Mouse (Mus musculus): Measurements from ENCODE around the gene Dnajb5. TPM values are rescaled to one million over a fixed set of nuclear protein-coding genes. Genes with fewer than 3 reads are reported as not detected.
A peak's percentile ranks its signal among the peaks of the same experiment; 100 is the strongest.

The Dnajb5 gene
- polyA plus RNA-seq (2012; ENCODE audit: insufficient read depth, low replicate concordance), result 0.77 TPM in 1 of 2 replicates, not detected in the other

DNA sequence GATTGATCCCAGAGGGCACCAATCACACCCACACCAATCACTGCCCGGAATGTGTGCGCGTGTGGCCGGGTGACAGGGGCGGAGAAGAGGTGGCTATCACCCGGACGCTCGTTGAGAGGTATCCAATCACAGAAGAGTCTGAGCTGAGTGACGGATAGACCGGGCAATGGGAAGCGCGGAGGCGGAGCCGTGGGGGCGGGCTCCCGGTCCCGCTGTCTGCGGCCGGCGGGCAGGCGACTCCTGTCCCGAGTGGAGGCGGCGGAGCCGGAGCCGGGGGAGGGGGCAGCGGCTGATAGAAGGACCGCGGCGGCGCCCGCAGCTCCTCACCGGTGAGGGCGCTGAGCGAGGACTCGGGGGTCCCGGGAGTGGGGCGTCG is at the start of gene Dnajb5:
Dnajb5 (plus strand) TSS at position 139 of the 376 bp plus-strand sequence.
- peaks cover 41% of the 10 kb centered on the region for H3K4me1 ChIP-seq

DNA sequence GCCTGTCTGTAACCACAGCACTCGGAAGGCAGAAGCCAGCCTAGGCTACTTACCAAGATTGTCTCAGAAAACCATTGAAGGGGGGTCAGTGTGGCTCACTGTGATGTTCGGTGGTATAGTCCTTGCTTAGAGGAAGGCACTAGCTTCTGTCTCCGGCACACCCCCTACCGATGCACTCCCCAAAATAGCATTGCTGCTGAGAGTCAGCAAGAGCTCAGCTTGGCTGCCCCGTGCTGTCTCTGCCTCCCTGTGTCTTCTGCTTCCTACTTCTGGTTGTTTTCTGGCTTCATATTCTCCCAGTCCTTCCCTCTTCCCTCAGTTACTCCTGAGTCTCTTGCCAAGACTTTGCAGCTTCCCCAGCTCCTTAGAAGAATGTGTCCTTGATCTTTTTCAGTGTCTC is 48.7 kb upstream of the Dnajb5 start:
- H3K4me1 ChIP-seq, result no peaks in the 10 kb centered on the region
- H3K9me3 ChIP-seq, result no peaks in the 10 kb centered on the region
- TF ChIP-seq FLI1 (IDR thresholded peaks at IDR 0.05; ENCODE audit: low read length), result no peak
- no peak for TF ChIP-seq GATA1 (IDR thresholded peaks at IDR 0.05; ENCODE audit: borderline replicate concordance, low read length)
- H3K27me3 ChIP-seq (replicated peaks), result peaks cover 19% of the 10 kb centered on the region
- no peak overlapping the region for H3K4me3 ChIP-seq (replicated peaks)
- H3K36me3 ChIP-seq (replicated peaks; ENCODE audit: low read length), result no peaks in the 10 kb centered on the region

More for the DNA sequence above, at the start of gene Dnajb5:
- H3K4me3 ChIP-seq (replicated peaks), result peak within 1 kb of the TSS; percentile 90
- H3K27me3 ChIP-seq (replicated peaks), result peaks cover 78% of the 10 kb centered on the region
- H3K36me3 ChIP-seq (replicated peaks; ENCODE audit: low read length), result no peaks in the 10 kb centered on the region
- H3K9me3 ChIP-seq, result no peaks in the 10 kb centered on the region
- TF ChIP-seq FLI1 (IDR thresholded peaks at IDR 0.05; ENCODE audit: low read length) (no peak), GATA1 (IDR thresholded peaks at IDR 0.05; ENCODE audit: borderline replicate concordance, low read length) (no peak)

DNA sequence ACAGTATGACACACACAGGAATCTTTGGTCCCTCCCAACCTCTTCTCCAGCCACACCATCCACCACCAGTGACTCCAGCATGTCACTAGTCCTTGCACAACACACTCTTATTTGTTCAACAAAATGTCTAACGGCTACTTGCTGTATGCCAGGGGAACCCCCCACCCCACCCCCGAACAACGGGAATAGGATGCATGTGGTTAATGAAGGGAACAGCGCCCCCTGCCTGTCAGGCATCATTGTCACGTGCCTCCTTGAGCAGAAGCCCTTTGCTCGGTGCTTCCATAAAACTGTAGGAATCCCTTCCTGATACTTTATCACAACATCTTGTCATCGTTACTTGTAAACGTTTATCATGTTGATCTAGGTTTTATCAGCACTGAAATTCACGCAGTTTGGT is 47.4 kb upstream of the Dnajb5 start:
- Histone ChIP-seq H3K4me3 (replicated peaks) (no peak overlapping the region), H3K4me1 (no peaks in the 10 kb centered on the region), H3K27me3 (replicated peaks) (peaks cover 19% of the 10 kb centered on the region), H3K36me3 (replicated peaks; ENCODE audit: low read length) (no peaks in the 10 kb centered on the region), H3K9me3 (no peaks in the 10 kb centered on the region)
- no peak for TF ChIP-seq GATA1 (IDR thresholded peaks at IDR 0.05; ENCODE audit: borderline replicate concordance, low read length)
- TF ChIP-seq FLI1 (IDR thresholded peaks at IDR 0.05; ENCODE audit: low read length), result no peak

DNA sequence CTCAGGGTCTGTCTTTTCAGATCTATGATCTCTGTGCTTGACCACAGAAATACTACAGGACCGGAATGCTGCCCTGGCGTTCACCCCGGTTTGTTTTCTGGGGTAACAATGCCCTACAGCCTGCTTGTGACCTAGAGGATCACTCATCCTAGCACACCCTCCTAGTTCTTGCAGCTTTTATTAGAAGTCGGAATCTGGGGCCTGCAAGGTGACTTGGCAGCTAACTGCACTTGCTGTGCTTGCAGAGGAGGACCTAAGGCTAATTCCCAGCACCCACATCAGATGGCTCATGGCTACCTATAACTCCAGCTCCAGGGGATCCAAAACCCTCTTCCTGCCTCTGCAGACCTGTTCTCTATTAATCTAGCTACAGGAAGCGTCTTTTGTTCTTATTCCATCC is 46.9 kb upstream of the Dnajb5 start:
- Histone ChIP-seq H3K9me3 (no peaks in the 10 kb centered on the region), H3K27me3 (replicated peaks) (peaks cover 17% of the 10 kb centered on the region), H3K4me1 (no peaks in the 10 kb centered on the region), H3K4me3 (replicated peaks) (no peak overlapping the region), H3K36me3 (replicated peaks; ENCODE audit: low read length) (no peaks in the 10 kb centered on the region)
- TF ChIP-seq FLI1 (IDR thresholded peaks at IDR 0.05; ENCODE audit: low read length) (no peak), GATA1 (IDR thresholded peaks at IDR 0.05; ENCODE audit: borderline replicate concordance, low read length) (no peak)

DNA sequence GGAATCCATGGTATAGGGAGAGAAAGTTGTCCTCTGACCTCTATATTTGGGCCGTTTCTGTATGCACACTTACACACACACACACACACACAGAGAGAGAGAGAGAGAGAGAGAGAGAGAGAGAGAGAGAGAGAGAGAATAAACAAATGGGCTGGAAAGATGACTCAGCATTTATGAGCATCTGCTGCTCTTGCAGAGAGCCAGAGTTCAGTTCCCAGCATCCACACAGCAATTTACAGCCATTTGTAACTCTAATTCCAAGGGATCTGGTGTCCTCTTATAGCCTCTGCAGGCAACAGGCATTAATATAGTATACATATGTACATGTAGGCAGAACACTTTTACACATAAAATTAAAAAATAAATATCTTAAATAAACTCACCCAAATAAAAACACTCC is 45.7 kb upstream of the Dnajb5 start:
- no peaks in the 10 kb centered on the region for H3K36me3 ChIP-seq (replicated peaks; ENCODE audit: low read length)
- no peaks in the 10 kb centered on the region for H3K4me1 ChIP-seq
- H3K4me3 ChIP-seq (replicated peaks), result no peak overlapping the region
- no peaks in the 10 kb centered on the region for H3K9me3 ChIP-seq
- peaks cover 17% of the 10 kb centered on the region for H3K27me3 ChIP-seq (replicated peaks)
- no peak for TF ChIP-seq GATA1 (IDR thresholded peaks at IDR 0.05; ENCODE audit: borderline replicate concordance, low read length)
- TF ChIP-seq FLI1 (IDR thresholded peaks at IDR 0.05; ENCODE audit: low read length), result no peak

DNA sequence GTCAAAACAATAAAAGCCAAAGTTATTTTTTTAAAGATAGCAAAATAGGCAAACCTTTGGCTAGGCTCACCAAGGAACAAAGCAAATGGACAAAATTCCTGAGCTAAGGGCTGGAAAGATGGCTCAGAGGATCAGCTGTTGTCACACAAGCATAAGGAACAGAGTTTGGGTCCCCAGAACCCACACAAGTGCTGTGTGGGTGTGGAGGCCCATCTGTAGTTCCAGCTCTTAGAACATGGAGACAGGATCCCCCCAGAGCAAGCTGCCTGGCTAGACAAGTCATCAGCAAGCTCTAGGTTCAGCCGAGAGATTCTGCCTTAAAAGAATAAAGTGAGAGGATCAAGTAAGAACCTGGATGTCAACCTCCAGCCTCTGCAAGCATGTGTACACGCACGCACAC is 45.1 kb upstream of the Dnajb5 start:
- H3K4me3 ChIP-seq (replicated peaks), result no peak overlapping the region
- no peaks in the 10 kb centered on the region for H3K4me1 ChIP-seq
- no peaks in the 10 kb centered on the region for H3K9me3 ChIP-seq
- H3K36me3 ChIP-seq (replicated peaks; ENCODE audit: low read length), result no peaks in the 10 kb centered on the region
- no peak for TF ChIP-seq GATA1 (IDR thresholded peaks at IDR 0.05; ENCODE audit: borderline replicate concordance, low read length)
- no peak for TF ChIP-seq FLI1 (IDR thresholded peaks at IDR 0.05; ENCODE audit: low read length)
- peaks cover 14% of the 10 kb centered on the region for H3K27me3 ChIP-seq (replicated peaks)

DNA sequence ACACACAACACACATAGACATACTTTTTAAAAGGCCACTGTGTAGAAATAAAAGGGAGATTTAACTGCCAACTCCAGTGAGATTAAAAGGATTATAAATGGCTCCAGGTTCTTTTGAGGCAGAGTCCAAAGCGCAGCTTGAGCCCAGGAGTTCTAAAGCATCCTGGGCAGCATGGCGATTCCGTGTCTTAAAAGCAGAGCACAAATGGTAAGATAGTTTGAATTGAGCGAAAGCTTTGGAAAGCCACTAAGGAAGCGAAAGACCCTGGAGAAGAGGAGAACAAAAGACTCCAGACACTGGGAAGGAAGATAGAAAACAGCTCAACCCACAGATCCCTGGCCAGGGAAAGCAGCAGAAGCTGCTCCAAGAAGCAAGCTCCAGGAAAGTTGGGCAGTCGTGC is 44.6 kb upstream of the Dnajb5 start:
- no peak overlapping the region for H3K4me3 ChIP-seq (replicated peaks)
- H3K36me3 ChIP-seq (replicated peaks; ENCODE audit: low read length), result no peaks in the 10 kb centered on the region
- TF ChIP-seq GATA1 (IDR thresholded peaks at IDR 0.05; ENCODE audit: borderline replicate concordance, low read length), result no peak
- TF ChIP-seq FLI1 (IDR thresholded peaks at IDR 0.05; ENCODE audit: low read length), result no peak
- H3K27me3 ChIP-seq (replicated peaks), result peaks cover 14% of the 10 kb centered on the region
- H3K9me3 ChIP-seq, result no peaks in the 10 kb centered on the region
- no peaks in the 10 kb centered on the region for H3K4me1 ChIP-seq

DNA sequence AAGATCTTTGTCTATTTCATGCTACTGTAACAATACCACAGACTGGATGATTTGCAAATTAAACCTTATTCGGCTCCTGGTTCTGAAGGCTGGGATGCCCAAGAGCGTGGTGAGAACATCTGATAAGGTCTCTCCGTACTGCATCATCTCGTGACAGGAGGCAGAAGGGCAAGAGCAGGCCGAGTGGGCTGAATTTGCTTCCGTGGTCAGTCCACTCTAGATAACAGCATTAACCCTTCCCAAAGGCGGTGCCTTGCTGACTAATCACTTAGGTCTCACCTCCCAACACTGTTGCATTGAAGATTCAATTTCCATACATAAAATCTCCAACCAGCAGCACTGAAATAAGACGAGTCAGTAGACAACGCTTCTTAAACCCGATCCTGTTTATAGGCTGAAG is 36.2 kb upstream of the Dnajb5 start:
- Histone ChIP-seq H3K4me3 (replicated peaks) (no peak overlapping the region), H3K4me1 (peaks cover 11% of the 10 kb centered on the region), H3K36me3 (replicated peaks; ENCODE audit: low read length) (no peaks in the 10 kb centered on the region), H3K27me3 (replicated peaks) (peaks cover 50% of the 10 kb centered on the region), H3K9me3 (peaks cover 4% of the 10 kb centered on the region)
- TF ChIP-seq FLI1 (IDR thresholded peaks at IDR 0.05; ENCODE audit: low read length) (no peak), GATA1 (IDR thresholded peaks at IDR 0.05; ENCODE audit: borderline replicate concordance, low read length) (no peak)

DNA sequence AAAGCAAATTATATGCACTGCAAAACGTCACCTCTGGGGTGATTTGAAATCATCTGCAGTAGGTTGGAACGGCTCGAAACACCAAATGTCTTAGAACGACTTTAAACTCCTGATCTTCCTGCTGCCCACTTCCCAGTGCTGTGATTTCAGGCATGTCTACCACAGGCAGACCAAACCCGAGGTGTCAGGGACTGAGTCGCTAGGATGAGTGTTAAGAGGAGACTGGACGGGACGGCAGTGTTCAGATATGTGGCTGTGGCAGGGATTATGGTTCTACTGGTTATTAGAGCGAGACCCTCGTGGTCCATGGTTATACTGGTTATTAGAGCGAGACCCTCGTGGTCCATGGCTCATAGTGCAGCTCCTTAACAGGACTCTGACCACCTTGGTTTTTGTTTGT is 34.3 kb upstream of the Dnajb5 start:
- H3K4me1 ChIP-seq, result peaks cover 11% of the 10 kb centered on the region
- TF ChIP-seq FLI1 (IDR thresholded peaks at IDR 0.05; ENCODE audit: low read length) (no peak), GATA1 (IDR thresholded peaks at IDR 0.05; ENCODE audit: borderline replicate concordance, low read length) (no peak)
- no peak overlapping the region for H3K4me3 ChIP-seq (replicated peaks)
- peaks cover 4% of the 10 kb centered on the region for H3K9me3 ChIP-seq
- H3K27me3 ChIP-seq (replicated peaks), result peaks cover 59% of the 10 kb centered on the region
- H3K36me3 ChIP-seq (replicated peaks; ENCODE audit: low read length), result no peaks in the 10 kb centered on the region

DNA sequence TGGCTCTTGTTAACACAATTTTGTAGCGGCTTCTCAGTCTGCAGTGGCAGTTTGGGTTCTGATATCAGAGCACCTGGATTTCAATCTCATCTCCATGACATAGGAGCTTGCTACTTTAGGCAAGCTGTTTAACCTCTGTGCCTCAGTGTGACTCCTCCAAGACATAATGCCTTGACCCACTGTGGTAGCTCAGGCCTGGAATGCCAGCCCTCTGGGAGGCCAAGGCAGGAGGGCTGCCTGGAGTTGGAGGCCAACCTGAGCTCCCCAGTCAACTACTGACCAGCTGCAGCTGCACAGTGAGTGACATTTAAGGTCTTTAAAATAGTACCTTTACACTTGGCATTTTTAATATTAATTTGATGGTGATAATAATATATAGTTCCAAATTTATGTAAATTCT is 33.6 kb upstream of the Dnajb5 start:
- peaks cover 66% of the 10 kb centered on the region for H3K27me3 ChIP-seq (replicated peaks)
- TF ChIP-seq FLI1 (IDR thresholded peaks at IDR 0.05; ENCODE audit: low read length) (no peak), GATA1 (IDR thresholded peaks at IDR 0.05; ENCODE audit: borderline replicate concordance, low read length) (no peak)

More for the DNA sequence above, 33.6 kb upstream of the Dnajb5 start:
- Histone ChIP-seq H3K36me3 (replicated peaks; ENCODE audit: low read length) (no peaks in the 10 kb centered on the region), H3K4me1 (peaks cover 11% of the 10 kb centered on the region), H3K9me3 (peaks cover 4% of the 10 kb centered on the region), H3K4me3 (replicated peaks) (no peak overlapping the region)

Measured in megakaryocyte, embryonic 14.5 days (primary cell).